Mouse (Mus musculus) E14TG2a.4 (cell line): ENCODE measurements around the gene Olfr738.

Experiments
- H3K27me3 ChIP-seq: 2 replicates; pipeline ENCODE4 v1.6.1; 2014; ENCODE audit warnings: low read length, control low read depth; ENCODE audit not compliant: insufficient read depth
- H3K36me3 ChIP-seq: 2 replicates; pipeline ENCODE4 v1.6.1; 2014; ENCODE audit warnings: low read length, control low read depth; ENCODE audit not compliant: insufficient read depth
- H3K4me1 ChIP-seq: replicated peaks from 2 replicates; pipeline ENCODE4 v1.6.1; 2014; ENCODE audit warnings: low read depth, low read length, control low read depth
- H3K4me3 ChIP-seq: replicated peaks from 2 replicates; pipeline ENCODE4 v1.5.1; 2014; ENCODE audit warnings: mild to moderate bottlenecking, low read length
- H3K9me3 ChIP-seq: 2 replicates; pipeline ENCODE4 v1.6.1; 2014; ENCODE audit warnings: low read length, control low read depth
- CTCF ChIP-seq: conservative IDR thresholded peaks from 2 replicates; pipeline ENCODE4 v1.5.1; 2014; ENCODE audit warnings: low read length
- NANOG ChIP-seq: IDR thresholded peaks from 2 replicates; pipeline ENCODE4 v1.6.1; 2014; ENCODE audit warnings: borderline replicate concordance, low read length, mixed read lengths
- POU5F1 ChIP-seq: IDR thresholded peaks from 2 replicates; pipeline ENCODE4 v1.6.1; 2014; ENCODE audit warnings: low read length, borderline replicate concordance

Gene Olfr738

GRCm38 (mm10) chr14:50407268-50407667, at the start of gene Olfr738:
Olfr738 (plus strand) TSS chr14:50407568.
- no peaks in the 10 kb centered on the region for H3K36me3 ChIP-seq
- no peak for TF ChIP-seq CTCF
- no peak for TF ChIP-seq POU5F1
- no peaks in the 10 kb centered on the region for H3K9me3 ChIP-seq
- H3K4me3 ChIP-seq, result no peak within 1 kb of the TSS
- no peaks in the 10 kb centered on the region for H3K27me3 ChIP-seq
- H3K4me1 ChIP-seq, result no peaks in the 10 kb centered on the region

- peaks cover 17% of the 10 kb centered on the region for H3K9me3 ChIP-seq
- no peaks in the 10 kb centered on the region for H3K27me3 ChIP-seq
- H3K4me1 ChIP-seq, result no peaks in the 10 kb centered on the region
- TF ChIP-seq CTCF, result no peak
- no peak for TF ChIP-seq NANOG
- no peak for TF ChIP-seq POU5F1
- H3K4me3 ChIP-seq, result no peak within 1 kb of the TSS
- no peaks in the 10 kb centered on the region for H3K36me3 ChIP-seq
These were observed 49.8 kb upstream of the Olfr738 start, which contains the start of gene Tlr11 for GRCm38 (mm10) chr14:50357593-50357992. Tlr11 (plus strand) TSS chr14:50357914.

DNA sequence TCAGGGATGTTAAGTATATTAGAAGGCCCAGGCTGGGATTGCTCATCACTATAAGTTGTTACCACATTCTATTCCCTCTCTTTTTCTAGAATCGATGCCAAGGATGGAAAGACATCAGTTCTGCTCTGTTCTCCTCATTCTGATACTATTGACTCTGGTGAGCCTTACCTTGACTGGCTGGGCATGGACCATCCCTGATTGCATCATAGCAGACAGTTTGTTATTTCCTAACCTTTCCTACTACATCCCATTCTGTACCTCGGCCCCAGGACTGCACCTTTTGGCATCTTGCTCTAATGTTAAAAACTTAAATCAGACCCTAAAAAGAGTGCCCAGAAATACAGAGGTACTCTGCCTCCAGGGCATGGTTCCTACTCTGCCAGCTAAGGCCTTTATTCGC, 46.9 kb upstream of the Olfr738 start:
- TF ChIP-seq POU5F1 (no peak), CTCF (no peak), NANOG (no peak)
- no peak overlapping the region for H3K4me3 ChIP-seq
- no peaks in the 10 kb centered on the region for H3K27me3 ChIP-seq
- peaks cover 4% of the 10 kb centered on the region; the same call in 1 of the 2 replicates for H3K9me3 ChIP-seq
- no peaks in the 10 kb centered on the region for H3K36me3 ChIP-seq
- H3K4me1 ChIP-seq, result no peaks in the 10 kb centered on the region

GRCm38 (mm10) chr14:50363561-50363960, 43.8 kb upstream of the Olfr738 start:
- Histone ChIP-seq H3K9me3 (no peaks in the 10 kb centered on the region), H3K4me3 (no peak overlapping the region), H3K36me3 (no peaks in the 10 kb centered on the region), H3K27me3 (no peaks in the 10 kb centered on the region), H3K4me1 (no peaks in the 10 kb centered on the region)
- TF ChIP-seq NANOG, result no peak
- no peak for TF ChIP-seq CTCF
- no peak for TF ChIP-seq POU5F1

- Histone ChIP-seq H3K4me1 (no peaks in the 10 kb centered on the region), H3K4me3 (no peak within 1 kb of the TSS), H3K27me3 (no peaks in the 10 kb centered on the region), H3K36me3 (no peaks in the 10 kb centered on the region), H3K9me3 (no peaks in the 10 kb centered on the region)
- TF ChIP-seq CTCF, result no peak
- TF ChIP-seq POU5F1, result no peak
- no peak for TF ChIP-seq NANOG
These were observed 26.5 kb upstream of the Olfr738 start, which contains the start of gene Olfr736 for GRCm38 (mm10) chr14:50380863-50381262. Olfr736 (plus strand) TSS chr14:50381163.

DNA sequence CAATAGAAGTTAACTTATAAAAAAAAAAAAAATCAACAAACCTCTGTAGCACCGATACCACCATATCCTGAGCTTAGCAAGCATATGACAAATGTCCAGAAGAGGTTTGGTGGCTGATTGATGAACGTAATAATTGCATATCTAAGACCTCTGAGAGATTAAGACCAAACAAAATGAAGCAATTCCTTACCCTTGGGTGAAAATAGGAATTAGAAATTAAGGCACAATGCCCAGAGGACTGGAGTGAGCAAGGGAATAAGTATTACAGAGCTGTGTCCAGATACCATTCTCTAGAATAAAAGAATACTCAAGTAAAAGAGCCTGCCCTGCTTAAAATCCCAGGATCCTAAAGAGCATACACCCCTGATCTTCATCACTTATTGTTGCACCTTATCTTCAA, 11.0 kb downstream of the Olfr738 start, which contains the start of gene Olfr739:
TSS of gene Olfr739 (plus strand) at position 301 of the 400 bp plus-strand sequence.
- Histone ChIP-seq H3K9me3 (no peaks in the 10 kb centered on the region), H3K4me1 (no peaks in the 10 kb centered on the region), H3K27me3 (no peaks in the 10 kb centered on the region), H3K36me3 (no peaks in the 10 kb centered on the region), H3K4me3 (no peak within 1 kb of the TSS)
- TF ChIP-seq POU5F1 (no peak), CTCF (no peak), NANOG (no peak)

DNA sequence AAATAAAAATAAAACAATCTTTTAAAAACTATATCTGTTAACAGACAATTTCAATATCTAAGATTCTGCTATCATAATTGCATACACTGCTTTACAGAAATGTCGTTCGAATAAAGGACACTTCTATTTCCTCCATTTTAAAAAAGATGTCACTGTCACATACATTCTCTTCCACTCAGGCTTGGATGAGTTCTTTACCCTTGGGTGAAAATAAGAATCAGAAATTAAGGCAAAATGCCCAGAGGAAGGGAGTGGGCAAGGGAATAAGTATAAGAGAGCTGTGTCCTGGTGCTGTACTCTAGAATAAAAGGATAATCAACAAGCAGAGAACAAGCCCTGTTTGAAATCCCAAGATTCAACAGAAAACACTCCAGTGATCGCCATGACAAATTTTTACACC, 37.9 kb downstream of the Olfr738 start, which contains the start of gene Olfr740:
TSS of gene Olfr740 (plus strand) at position 301 of the 400 bp plus-strand sequence.
- Histone ChIP-seq H3K36me3 (no peaks in the 10 kb centered on the region), H3K27me3 (no peaks in the 10 kb centered on the region), H3K4me1 (no peaks in the 10 kb centered on the region), H3K4me3 (no peak within 1 kb of the TSS), H3K9me3 (peaks cover 9% of the 10 kb centered on the region)
- TF ChIP-seq NANOG (no peak), POU5F1 (no peak), CTCF (no peak)
